ENCODE assay signal across 20 mouse cellular contexts in the genomic region with DNA sequence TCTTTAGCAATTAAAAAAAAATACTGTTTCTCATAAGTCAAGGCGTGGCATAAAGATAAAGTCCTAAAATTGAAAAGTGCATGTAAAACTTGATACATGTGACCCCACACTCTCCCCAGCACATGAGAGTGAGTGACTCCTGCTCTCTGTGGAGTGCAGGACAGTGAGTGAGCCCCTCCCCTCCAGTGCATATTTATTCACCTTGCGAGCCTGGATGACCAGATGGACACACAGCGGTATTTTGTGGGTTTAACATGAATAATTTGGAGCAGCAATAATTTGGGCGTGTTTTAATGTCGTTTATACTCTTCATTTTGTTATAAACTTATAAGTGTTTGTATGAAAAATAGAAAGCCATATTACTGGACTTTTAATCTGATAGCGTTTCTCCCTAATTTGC. TPM values are rescaled to one million over a fixed set of nuclear protein-coding genes. Genes with fewer than 3 reads are reported as not detected.
"Had no signal": no experiment of that assay in that cellular context is flagged by ENCODE, and none has a peak within 500 bp of the region (broad histone marks: within the 10 kb centered on the region; RNA-seq: fewer than 3 reads in every experiment).

No protein-coding gene starts in this region.

- H3K4me3 ChIP-seq: kidney, embryonic 15.5 days; left cerebral cortex, adult 2 months; megakaryocyte, embryonic 14.5 days; midbrain, embryonic 10.5 days; neural tube, embryonic 12.5 days; neural tube, embryonic 15.5 days had no signal

- H3K27ac ChIP-seq: kidney, embryonic 15.5 days; left cerebral cortex, adult 2 months; liver, embryonic 14.5 days; macrophage; midbrain, embryonic 10.5 days; neural tube, embryonic 12.5 days; neural tube, embryonic 15.5 days; stomach, postnatal 0 days had no signal

- DNase-seq: kidney, postnatal 10 days; kidney, postnatal 36 days; layer of hippocampus, postnatal 36 days; liver, postnatal 0 days; lung, embryonic 14.5 days; midbrain, embryonic 14.5 days; right cerebral cortex, adult 18-20 months; right cerebral cortex, postnatal 14 days; right cerebral cortex, postnatal 4 days; thymus, adult 18-20 months; thymus, postnatal 36 days had no signal

- H3K4me1 ChIP-seq: neural tube, embryonic 12.5 days; neural tube, embryonic 15.5 days had no signal

- H3K27me3 ChIP-seq: kidney, embryonic 15.5 days; neural tube, embryonic 12.5 days; neural tube, embryonic 15.5 days had no signal

RNA-seq across cellular contexts. Expression of gene Wipf3, which starts 11.3 kb away (rescaled TPM):
- polyA plus RNA-seq: macrophage had no signal
